Mouse (Mus musculus): ENCODE measurements at regions not wholly inside any gene's neighbourhood (a gene's known extent, or its start where the extent isn't known, plus 50 kb on each side); places are given as distances from the start of the nearest gene placed in this dataset.

- no peak overlapping the region for H3K9ac ChIP-seq
- H3K4me2 ChIP-seq: no peak overlapping the region
- no peaks in the 10 kb centered on the region for H3K27me3 ChIP-seq
- no peaks in the 10 kb centered on the region for H3K4me1 ChIP-seq
- no peak for ATAC-seq
- H3K9me3 ChIP-seq (replicated peaks): no peaks in the 10 kb centered on the region
- no peaks in the 10 kb centered on the region for H3K36me3 ChIP-seq (ENCODE audit: poor library complexity, severe bottlenecking)
- WGBS: 83% methylated on average over 2 of the region's 2 CpGs
- no peak overlapping the region for H3K4me3 ChIP-seq
- H3K27ac ChIP-seq: no peak overlapping the region
Observed at GRCm38 (mm10) chr13:39702621-39703020, 658.6 kb downstream of the Ofcc1 start.

- Histone ChIP-seq H3K4me1 (no peaks in the 10 kb centered on the region), H3K9me3 (replicated peaks) (no peaks in the 10 kb centered on the region), H3K27me3 (no peaks in the 10 kb centered on the region), H3K4me2 (no peak overlapping the region), H3K36me3 (ENCODE audit: poor library complexity, severe bottlenecking) (no peaks in the 10 kb centered on the region), H3K27ac (no peak overlapping the region), H3K4me3 (no peak overlapping the region), H3K9ac (no peak overlapping the region)
- WGBS: 81% methylated on average over 3 of the region's 3 CpGs
- no peak for ATAC-seq
Observed at GRCm38 (mm10) chr13:39691291-39692024, 669.8 kb downstream of the Ofcc1 start.

- whole genome bisulfite sequencing: 92% methylated on average over 1 of the region's 1 CpGs
- Histone ChIP-seq H3K9me3 (replicated peaks) (no peaks in the 10 kb centered on the region), H3K9ac (no peak overlapping the region), H3K27ac (no peak overlapping the region), H3K4me2 (no peak overlapping the region), H3K36me3 (ENCODE audit: poor library complexity, severe bottlenecking) (no peaks in the 10 kb centered on the region), H3K4me3 (no peak overlapping the region), H3K4me1 (no peaks in the 10 kb centered on the region), H3K27me3 (no peaks in the 10 kb centered on the region)
- ATAC-seq: no peak
Observed at GRCm38 (mm10) chr13:39664548-39664947, 696.7 kb downstream of the Ofcc1 start.

- Histone ChIP-seq H3K9ac (no peak overlapping the region), H3K4me3 (no peak overlapping the region), H3K4me2 (peak overlapping the region; percentile 41), H3K4me1 (peaks cover 5% of the 10 kb centered on the region; the same call in 1 of the 2 replicates), H3K36me3 (ENCODE audit: poor library complexity, severe bottlenecking) (no peaks in the 10 kb centered on the region), H3K27me3 (peaks cover 5% of the 10 kb centered on the region; the same call in 1 of the 2 replicates), H3K27ac (no peak overlapping the region), H3K9me3 (replicated peaks) (no peaks in the 10 kb centered on the region)
- no peak for ATAC-seq
- 25% methylated on average over 12 of the region's 12 CpGs for WGBS
Observed at GRCm38 (mm10) chr13:39649457-39649856, 688.8 kb upstream of the Slc35b3 start.

GRCm38 (mm10) chr13:39647367-39647766 is 686.7 kb upstream of the Slc35b3 start:
- peak; percentile 45; the same call in 1 of the 2 replicates for ATAC-seq
- Histone ChIP-seq H3K4me3 (no peak overlapping the region), H3K4me2 (no peak overlapping the region), H3K27ac (no peak overlapping the region), H3K36me3 (ENCODE audit: poor library complexity, severe bottlenecking) (no peaks in the 10 kb centered on the region), H3K9ac (no peak overlapping the region), H3K27me3 (peaks cover 5% of the 10 kb centered on the region; the same call in 1 of the 2 replicates), H3K9me3 (replicated peaks) (no peaks in the 10 kb centered on the region), H3K4me1 (peaks cover 5% of the 10 kb centered on the region; the same call in 1 of the 2 replicates)
- 23% methylated on average over 9 of the region's 9 CpGs for WGBS

GRCm38 (mm10) chr13:39631506-39632132 is 670.9 kb upstream of the Slc35b3 start:
- Histone ChIP-seq H3K27ac (no peak overlapping the region), H3K36me3 (ENCODE audit: poor library complexity, severe bottlenecking) (no peaks in the 10 kb centered on the region), H3K9ac (no peak overlapping the region), H3K9me3 (replicated peaks) (no peaks in the 10 kb centered on the region), H3K4me3 (no peak overlapping the region), H3K4me1 (no peaks in the 10 kb centered on the region), H3K4me2 (no peak overlapping the region), H3K27me3 (no peaks in the 10 kb centered on the region)
- 81% methylated on average over 8 of the region's 8 CpGs for WGBS
- ATAC-seq: no peak
